Mouse (Mus musculus) kidney, adult 2 months (tissue): ENCODE data around the gene Eif4h. TPM values are rescaled to one million over a fixed set of nuclear protein-coding genes. Genes with fewer than 3 reads are reported as not detected.

Experiments used
- DNase-seq: peaks from one replicate; pipeline ENCODE4 v3.0.0; 2021
- H3K27ac ChIP-seq: fragments of 200-500 bp; 2 replicates; pipeline ENCODE4 v1.5.1; 2012; ENCODE audit warnings: low read depth, low read length, control low read depth, inconsistent platforms; ENCODE audit not compliant: insufficient read depth
- H3K27me3 ChIP-seq: fragments of 200-500 bp; replicated peaks from 2 replicates; pipeline ENCODE4 v1.6.1; 2012; ENCODE audit warnings: mild to moderate bottlenecking, moderate library complexity, low read length, inconsistent platforms; ENCODE audit not compliant: control insufficient read depth, insufficient read depth
- H3K36me3 ChIP-seq: fragments of 200-500 bp; 2 replicates; pipeline ENCODE4 v1.6.1; 2012; ENCODE audit warnings: mild to moderate bottlenecking, moderate library complexity, low read length, inconsistent platforms; ENCODE audit not compliant: control insufficient read depth, insufficient read depth
- H3K4me1 ChIP-seq: fragments of 200-500 bp; 2 replicates; pipeline ENCODE4 v1.6.1; 2011; ENCODE audit warnings: low read length; ENCODE audit not compliant: control insufficient read depth, insufficient read depth
- H3K4me3 ChIP-seq: fragments of 200-500 bp; 2 replicates; pipeline ENCODE4 v1.5.1; 2011; ENCODE audit warnings: mild to moderate bottlenecking, low read depth, low read length, control low read depth; ENCODE audit not compliant: insufficient read depth
- CTCF ChIP-seq: fragments of 200-500 bp; conservative IDR thresholded peaks from 2 replicates; pipeline ENCODE4 v1.5.1; 2011; ENCODE audit warnings: low read depth, mild to moderate bottlenecking, control low read depth, low read length, moderate library complexity, mixed read lengths; ENCODE audit not compliant: insufficient read depth, insufficient read length
- POLR2A ChIP-seq: fragments of 200-500 bp; IDR thresholded peaks from one replicate; pipeline ENCODE4 v1.6.1; 2011; ENCODE audit warnings: low read depth, low read length, control low read depth
- WGBS: fragments of 180-500 bp; shearing (Covaris S2); methylation state at CpG from one replicate; pipeline ENCODE4 v1.1.7; 2018; 5-methylcytosine and 5-hydroxymethylcytosine counted together
- polyA plus RNA-seq: library from polyadenylated mRNA; depleted of rRNA; stranded (reverse); fragments of >200 nt; gene quantifications from 2 replicates; pipeline ENCODE4 v1.2.3, GENCODE M21; 2012

Gene Eif4h
- polyA plus RNA-seq, 1 experiment, result 218 TPM

- TF ChIP-seq CTCF, result no peak
- no peak for TF ChIP-seq POLR2A
- Histone ChIP-seq H3K36me3 (no peaks in the 10 kb centered on the region), H3K27ac (0 out of 2 replicates have a peak overlapping the region, but pooled peaks have one; percentile 6), H3K4me3 (no peak overlapping the region), H3K27me3 (no peaks in the 10 kb centered on the region), H3K4me1 (no peaks in the 10 kb centered on the region)
- WGBS, result 49% methylated on average over 12 of the region's 12 CpGs
- DNase-seq, result peak; percentile 49
Measured at GRCm38 (mm10) chr5:134680238-134680637, 40.9 kb upstream of the Eif4h start.

DNA sequence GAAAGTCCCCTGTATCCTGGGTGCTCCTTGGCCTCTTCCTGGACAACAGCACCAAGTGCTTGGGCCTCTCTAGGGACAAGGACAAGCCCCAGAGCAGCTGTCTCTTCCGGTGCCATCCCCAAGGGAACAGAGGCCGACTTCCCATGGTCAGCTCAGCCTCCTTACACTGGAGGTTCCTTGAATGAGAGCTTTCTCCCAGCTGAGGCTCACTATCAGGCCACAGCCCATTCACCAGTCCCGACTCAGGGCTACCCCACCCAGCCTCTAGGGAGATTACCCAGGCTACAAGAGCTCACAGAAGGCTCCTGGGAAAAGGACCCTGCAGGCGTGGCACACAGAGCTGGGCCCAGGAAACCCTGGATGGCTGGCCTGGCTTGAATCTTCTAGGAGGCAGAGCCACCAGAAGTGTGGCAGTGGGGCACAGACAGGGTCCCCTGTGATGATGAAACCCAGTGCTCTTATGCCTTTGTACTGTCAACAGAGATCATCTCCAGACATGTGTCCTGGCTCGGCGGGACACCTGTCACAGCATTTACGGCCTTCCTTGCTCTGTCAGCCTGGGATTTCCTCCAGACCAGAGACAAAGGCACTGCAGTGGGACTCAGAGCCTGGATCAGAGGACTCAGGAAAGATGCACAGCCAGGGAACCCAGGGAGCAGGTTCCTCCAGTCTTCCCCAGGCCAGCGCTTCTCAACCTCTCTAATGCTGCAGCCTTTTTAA lies 39.7 kb upstream of the Eif4h start:
- peak; percentile 50 for DNase-seq
- Histone ChIP-seq H3K27ac (peak overlapping the region; percentile 73), H3K36me3 (no peaks in the 10 kb centered on the region)

DNA sequence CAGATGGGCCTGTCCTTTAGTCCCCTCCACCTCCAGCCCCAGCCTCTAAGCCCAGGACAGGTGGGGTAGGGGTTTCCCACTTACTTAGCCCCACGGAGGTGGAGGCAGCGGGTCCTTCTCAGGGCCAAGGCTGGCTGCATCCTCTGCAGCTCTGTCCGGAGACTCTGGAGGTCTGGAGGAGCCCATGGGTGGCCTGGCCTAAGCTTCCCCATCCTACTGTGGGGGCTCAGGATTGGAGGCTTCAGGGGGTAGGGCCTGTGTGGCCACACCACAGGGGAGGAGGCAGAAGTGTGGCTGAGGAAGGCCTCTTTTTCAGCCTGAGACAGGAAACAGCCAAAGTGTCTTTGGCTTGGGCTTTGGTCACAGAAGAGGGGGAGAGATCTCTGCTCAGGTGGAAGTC lies 38.7 kb upstream of the Eif4h start:
- 77% methylated on average over 3 of the region's 3 CpGs for WGBS
- Histone ChIP-seq H3K27ac (peak overlapping the region; percentile 73), H3K4me3 (peak overlapping the region; percentile 29; the same call in 1 of the 2 replicates), H3K4me1 (no peaks in the 10 kb centered on the region), H3K27me3 (no peaks in the 10 kb centered on the region), H3K36me3 (no peaks in the 10 kb centered on the region)
- DNase-seq, result peak; percentile 48
- TF ChIP-seq CTCF (no peak), POLR2A (no peak)

More for the DNA sequence above, 39.7 kb upstream of the Eif4h start:
- Histone ChIP-seq H3K4me1 (no peaks in the 10 kb centered on the region), H3K4me3 (no peak overlapping the region), H3K27me3 (no peaks in the 10 kb centered on the region)
- TF ChIP-seq CTCF (no peak), POLR2A (no peak)
- 71% methylated on average over 8 of the region's 8 CpGs for WGBS

DNA sequence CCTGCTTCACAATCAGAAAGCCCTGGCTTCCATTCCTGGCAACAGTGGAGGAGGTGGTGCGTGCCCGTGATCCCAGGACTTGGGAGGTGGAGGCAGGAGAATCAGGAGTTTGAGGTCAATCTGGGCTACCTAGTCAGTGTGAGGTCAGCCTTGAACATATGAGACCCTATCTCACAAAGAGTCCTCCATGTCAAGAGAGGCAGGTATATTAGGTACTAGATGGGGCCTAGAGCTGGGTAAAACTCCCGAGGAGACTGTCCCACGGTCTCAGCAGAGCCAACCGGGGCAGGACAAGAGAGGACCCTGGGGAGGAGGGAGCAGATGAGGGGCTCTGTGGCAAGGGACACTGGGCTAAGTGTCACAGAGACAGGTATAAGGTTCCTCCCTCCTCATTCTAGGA lies 38.2 kb upstream of the Eif4h start:
- no peak for TF ChIP-seq CTCF
- no peak for TF ChIP-seq POLR2A
- WGBS, result 90% methylated on average over 5 of the region's 5 CpGs
- DNase-seq, result no peak
- Histone ChIP-seq H3K27ac (no peak overlapping the region), H3K4me1 (no peaks in the 10 kb centered on the region), H3K27me3 (no peaks in the 10 kb centered on the region), H3K4me3 (peak overlapping the region; percentile 29; the same call in 1 of the 2 replicates), H3K36me3 (no peaks in the 10 kb centered on the region)

DNA sequence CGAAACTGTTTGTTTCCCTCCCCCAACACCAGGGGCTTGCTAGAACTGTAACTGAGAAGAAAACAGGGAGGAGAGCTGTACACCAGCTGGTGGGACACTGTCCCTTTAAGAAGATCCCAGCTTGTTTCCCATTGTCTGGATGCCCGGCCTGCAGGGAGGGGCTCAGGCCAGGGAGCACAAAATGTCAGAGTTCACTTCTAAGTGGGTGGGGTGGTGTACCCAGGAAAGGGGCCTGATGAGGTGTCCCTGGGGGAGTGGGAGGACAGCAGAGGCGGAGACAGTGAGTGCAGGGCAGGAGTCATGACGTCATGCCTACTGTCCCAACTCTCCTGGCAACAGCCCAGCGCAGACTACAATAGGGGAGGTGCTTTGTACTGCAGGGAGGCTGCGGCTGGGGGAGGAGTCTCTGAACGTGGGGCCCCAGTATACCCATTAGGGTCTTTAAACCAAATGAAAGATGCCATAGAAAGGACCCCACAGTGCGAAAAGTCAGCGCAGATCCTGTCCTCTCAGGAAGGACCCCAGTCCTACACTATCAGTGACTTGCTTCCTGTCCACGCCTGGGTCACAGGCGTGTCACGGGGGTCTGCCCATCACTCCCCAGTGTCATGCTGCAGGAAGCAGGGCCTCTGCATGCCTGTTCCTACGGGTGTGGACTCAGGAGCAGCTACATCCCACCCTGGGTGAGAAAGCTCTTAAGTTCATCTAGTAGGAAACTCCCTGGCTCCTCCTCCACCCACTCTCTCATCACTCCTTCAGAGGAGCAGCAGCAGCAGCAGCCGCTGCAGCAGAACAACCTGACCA lies 36.9 kb upstream of the Eif4h start:
- Histone ChIP-seq H3K4me3 (peak overlapping the region; percentile 32), H3K36me3 (no peaks in the 10 kb centered on the region), H3K27ac (peak overlapping the region; percentile 41), H3K27me3 (no peaks in the 10 kb centered on the region), H3K4me1 (no peaks in the 10 kb centered on the region)
- DNase-seq, result peak; percentile 89
- no peak for TF ChIP-seq CTCF
- no peak for TF ChIP-seq POLR2A
- WGBS, result 17% methylated on average over 14 of the region's 14 CpGs

GRCm38 (mm10) chr5:134674977-134675376 lies 35.7 kb upstream of the Eif4h start:
- Histone ChIP-seq H3K4me1 (no peaks in the 10 kb centered on the region), H3K4me3 (no peak overlapping the region), H3K36me3 (no peaks in the 10 kb centered on the region), H3K27ac (no peak overlapping the region), H3K27me3 (no peaks in the 10 kb centered on the region)
- WGBS, result 75% methylated on average over 5 of the region's 5 CpGs
- no peak for TF ChIP-seq POLR2A
- TF ChIP-seq CTCF, result no peak
- no peak for DNase-seq

- TF ChIP-seq POLR2A, result no peak
- no peak for TF ChIP-seq CTCF
- no peaks in the 10 kb centered on the region for H3K27me3 ChIP-seq
- DNase-seq, result no peak
- no peak overlapping the region for H3K4me3 ChIP-seq
- no peak overlapping the region for H3K27ac ChIP-seq
- H3K4me1 ChIP-seq, result no peaks in the 10 kb centered on the region
- H3K36me3 ChIP-seq, result no peaks in the 10 kb centered on the region
- WGBS, result 96% methylated on average over 6 of the region's 6 CpGs
Measured at GRCm38 (mm10) chr5:134672611-134673010, 33.3 kb upstream of the Eif4h start.
